9 mouse cellular contexts compared by ENCODE assay signal in the genomic region with DNA sequence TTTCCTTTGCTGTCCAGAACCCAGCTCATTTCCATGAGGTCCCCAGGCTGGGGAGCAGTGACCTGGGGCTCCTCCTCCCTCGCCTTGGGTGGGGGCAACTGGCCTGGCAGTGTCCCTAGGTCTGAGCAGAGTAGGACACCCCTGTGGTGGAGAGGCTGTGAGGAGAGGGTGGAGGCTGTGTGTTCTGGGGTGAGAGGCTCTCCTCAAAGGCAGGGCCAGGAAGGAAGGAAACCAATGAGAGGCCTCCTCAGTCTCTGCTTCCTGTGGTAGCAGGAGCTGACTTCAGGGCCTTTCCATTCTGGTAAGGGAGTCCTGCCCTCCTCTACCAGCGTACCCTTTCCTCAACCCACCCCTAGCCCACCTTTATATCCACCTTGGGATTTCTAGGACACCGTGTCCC. TPM values are rescaled to one million over a fixed set of nuclear protein-coding genes. Genes with fewer than 3 reads are reported as not detected.
DNase-seq lines count a peak whose midpoint lies in the region; ATAC-seq lines count a peak whose summit lies in the region.
"Had no signal": no experiment of that assay in that cellular context is flagged by ENCODE, and none has a peak within 500 bp of the region (broad histone marks: within the 10 kb centered on the region; RNA-seq: fewer than 3 reads in every experiment).

No protein-coding gene starts in this region.

- H3K36me3 ChIP-seq in forebrain, embryonic 16.5 days (ENCODE audit: control insufficient read depth, insufficient read depth) = no peaks in the 10 kb centered on the region
- no peaks in the 10 kb centered on the region for H3K36me3 ChIP-seq in forebrain, embryonic 14.5 days (ENCODE audit: control insufficient read depth, insufficient read depth, low read length)
- no peaks in the 10 kb centered on the region for H3K36me3 ChIP-seq in embryonic facial prominence, embryonic 14.5 days (ENCODE audit: control insufficient read depth, insufficient read depth, low read length)

- no peak for DNase-seq in forebrain, embryonic 14.5 days (ENCODE audit: low spot score)
- DNase-seq in embryonic facial prominence, embryonic 14.5 days (ENCODE audit: low spot score) = no peak
- DNase-seq in kidney, adult 9 months = peak; percentile 59
- DNase-seq in lung, postnatal 25 days (ENCODE audit: low spot score) = peak; percentile 73
- no peak for DNase-seq in ovary, postnatal 36 days (ENCODE audit: low spot score)
- no peak for DNase-seq in left cerebral cortex, postnatal 36 days (ENCODE audit: low spot score in 2 of 2)
- no peak for DNase-seq in embryo, embryonic 9.5 days (ENCODE audit: extremely low spot score)

- H3K4me2 ChIP-seq in forebrain, embryonic 16.5 days (ENCODE audit: low read length) = no peak overlapping the region
- H3K4me2 ChIP-seq in forebrain, embryonic 14.5 days (ENCODE audit: low read length) = no peak overlapping the region
- no peak overlapping the region for H3K4me2 ChIP-seq in embryonic facial prominence, embryonic 14.5 days (ENCODE audit: low read depth, low read length)

- no peak overlapping the region for H3K9ac ChIP-seq in forebrain, embryonic 16.5 days (replicated peaks; ENCODE audit: low read depth, low read length)
- no peak overlapping the region for H3K9ac ChIP-seq in forebrain, embryonic 14.5 days (ENCODE audit: low read length)
- no peak overlapping the region for H3K9ac ChIP-seq in embryonic facial prominence, embryonic 14.5 days (ENCODE audit: low read depth, low read length)

- no peaks in the 10 kb centered on the region for H3K27me3 ChIP-seq in forebrain, embryonic 16.5 days (replicated peaks; ENCODE audit: control insufficient read depth, insufficient read depth, low read length)
- H3K27me3 ChIP-seq in forebrain, embryonic 14.5 days (replicated peaks; ENCODE audit: control insufficient read depth, insufficient read depth, low read length) = no peaks in the 10 kb centered on the region
- H3K27me3 ChIP-seq in embryonic facial prominence, embryonic 14.5 days (replicated peaks; ENCODE audit: control insufficient read depth, insufficient read depth, low read length) = no peaks in the 10 kb centered on the region

- 67% methylated on average over 3 of the region's 3 CpGs for WGBS in forebrain, embryonic 16.5 days
- 83% methylated on average over 3 of the region's 3 CpGs for WGBS in forebrain, embryonic 14.5 days
- WGBS in embryonic facial prominence, embryonic 14.5 days = 77% methylated on average over 2 of the region's 3 CpGs

- no peaks in the 10 kb centered on the region for H3K4me1 ChIP-seq in forebrain, embryonic 16.5 days (replicated peaks; ENCODE audit: control insufficient read depth, insufficient read depth, low read length)
- H3K4me1 ChIP-seq in forebrain, embryonic 14.5 days (ENCODE audit: control insufficient read depth, insufficient read depth, low read length) = no peaks in the 10 kb centered on the region
- H3K4me1 ChIP-seq in embryonic facial prominence, embryonic 14.5 days (ENCODE audit: control insufficient read depth, insufficient read depth, low read length) = no peaks in the 10 kb centered on the region

- H3K4me3 ChIP-seq in forebrain, embryonic 16.5 days (replicated peaks; ENCODE audit: low read length) = no peak overlapping the region
- H3K4me3 ChIP-seq in forebrain, embryonic 14.5 days (ENCODE audit: low read depth, low read length) = no peak overlapping the region
- no peak overlapping the region for H3K4me3 ChIP-seq in embryonic facial prominence, embryonic 14.5 days (ENCODE audit: low read depth, low read length)
- H3K4me3 ChIP-seq: myocyte had no signal

- no peak for ATAC-seq in forebrain, embryonic 16.5 days
- no peak for ATAC-seq in forebrain, embryonic 14.5 days
- no peak for ATAC-seq in embryonic facial prominence, embryonic 14.5 days (ENCODE audit: low read depth)

- H3K9me3 ChIP-seq in forebrain, embryonic 16.5 days (ENCODE audit: control insufficient read depth, low read length) = no peaks in the 10 kb centered on the region
- no peaks in the 10 kb centered on the region for H3K9me3 ChIP-seq in forebrain, embryonic 14.5 days (replicated peaks; ENCODE audit: control insufficient read depth, low read length)
- H3K9me3 ChIP-seq in embryonic facial prominence, embryonic 14.5 days (ENCODE audit: control insufficient read depth, low read length) = no peaks in the 10 kb centered on the region

- 0 out of 2 replicates have a peak overlapping the region, but pooled peaks have one; percentile 11 for H3K27ac ChIP-seq in forebrain, embryonic 16.5 days (ENCODE audit: low read length)
- H3K27ac ChIP-seq in forebrain, embryonic 14.5 days (ENCODE audit: low read depth, low read length) = no peak overlapping the region
- peak overlapping the region; percentile 58; the same call in 1 of the 2 replicates for H3K27ac ChIP-seq in embryonic facial prominence, embryonic 14.5 days (replicated peaks; ENCODE audit: low read depth, low read length)

- intact Hi-C loops in left cerebral cortex, postnatal 36 days (cut with DNase I) = no loop called here

RNA-seq across cellular contexts. Expression of gene Rd3, which starts 20.9 kb away (rescaled TPM):
- 2.1 and 2.5 TPM in 2 replicates for polyA plus RNA-seq in forebrain, embryonic 16.5 days (2015; fragmentation: Nextera tagmentation; extraction: Ambion mirVana)
- polyA plus RNA-seq in forebrain, embryonic 14.5 days (2014; fragmentation: Nextera tagmentation; extraction: Ambion mirVana) = 2.4 and 2.7 TPM in 2 replicates
- 5.0 and 6.0 TPM in 2 replicates for polyA plus RNA-seq in embryonic facial prominence, embryonic 14.5 days (2014; fragmentation: Nextera tagmentation; extraction: Ambion mirVana)
- total RNA-seq in left cerebral cortex, postnatal 36 days (2021) = under 1 TPM; 0.37 to 0.43 TPM
- polyA plus RNA-seq: myocyte had no signal

RNA-seq across cellular contexts. Expression of gene Slc30a1, which starts 49.7 kb away (rescaled TPM):
- polyA plus RNA-seq in forebrain, embryonic 16.5 days (2015; fragmentation: Nextera tagmentation; extraction: Ambion mirVana) = 2.4 and 2.7 TPM in 2 replicates
- polyA plus RNA-seq in forebrain, embryonic 14.5 days (2014; fragmentation: Nextera tagmentation; extraction: Ambion mirVana) = 1.3 and 2.0 TPM in 2 replicates
- polyA plus RNA-seq in embryonic facial prominence, embryonic 14.5 days (2014; fragmentation: Nextera tagmentation; extraction: Ambion mirVana) = 2.5 and 3.4 TPM in 2 replicates
- total RNA-seq in left cerebral cortex, postnatal 36 days (2021) = 10 to 100 TPM; 34.3 to 40.5 TPM

Comparison
In these comparisons a context has a peak if more than half of its experiments do, and no peak if none do; other contexts are left out.
1. DNase-seq: peak in kidney, adult 9 months (single experiment) and lung, postnatal 25 days (single experiment); none in forebrain, embryonic 14.5 days (single experiment), embryonic facial prominence, embryonic 14.5 days (single experiment), ovary, postnatal 36 days (single experiment), left cerebral cortex, postnatal 36 days (0 of 2) and embryo, embryonic 9.5 days (single experiment).